ENCODE assay signal across 9 mouse cellular contexts in genomic region chr6:5079108-5079507, GRCm38 (mm10).
"Had no signal": no experiment of that assay in that cellular context is flagged by ENCODE, and none has a peak within 500 bp of the region (broad histone marks: within the 10 kb centered on the region; RNA-seq: fewer than 3 reads in every experiment).

No protein-coding gene starts in this region.

- H3K9me3 ChIP-seq: lung, embryonic 15.5 days; midbrain, embryonic 15.5 days; neural tube, embryonic 12.5 days had no signal

- DNase-seq: lung, postnatal 14 days; right cerebral cortex, postnatal 14 days; thymus, postnatal 36 days had no signal

- H3K4me3 ChIP-seq: left cerebral cortex, adult 2 months; limb, embryonic 12.5 days; lung, embryonic 15.5 days; midbrain, embryonic 15.5 days; neural tube, embryonic 12.5 days had no signal

- H3K4me2 ChIP-seq: limb, embryonic 12.5 days; lung, embryonic 15.5 days; midbrain, embryonic 15.5 days; neural tube, embryonic 12.5 days had no signal

- ATAC-seq: intestine, embryonic 16.5 days; midbrain, embryonic 15.5 days had no signal

- H3K36me3 ChIP-seq: limb, embryonic 12.5 days; lung, embryonic 15.5 days; midbrain, embryonic 15.5 days; neural tube, embryonic 12.5 days had no signal

- H3K27ac ChIP-seq: left cerebral cortex, adult 2 months; limb, embryonic 12.5 days; lung, embryonic 15.5 days; midbrain, embryonic 15.5 days; neural tube, embryonic 12.5 days had no signal

- H3K27me3 ChIP-seq: limb, embryonic 12.5 days; lung, embryonic 15.5 days; midbrain, embryonic 15.5 days; neural tube, embryonic 12.5 days had no signal

- H3K9ac ChIP-seq: limb, embryonic 12.5 days; lung, embryonic 15.5 days; midbrain, embryonic 15.5 days; neural tube, embryonic 12.5 days had no signal
